Mouse (Mus musculus) natural killer cell, adult 2 months (primary cell): ENCODE measurements around the gene Tpst1.

Source experiments
- DNase-seq, 2 experiments: peaks; one replicate each; pipeline ENCODE4 v3.0.0; 2022; ENCODE audit warnings: low spot score in 2 of 2

Gene Tpst1

GRCm38 (mm10) chr5:130089177-130089576 is 16.1 kb downstream of the Tpst1 start:
- peak in 1 of 2 experiments; percentile 10 for DNase-seq

GRCm38 (mm10) chr5:130089626-130090393 is 16.7 kb downstream of the Tpst1 start:
- DNase-seq = peak in 1 of 2 experiments; percentile 21

- no peak for DNase-seq
Measured at GRCm38 (mm10) chr5:130096754-130097153, 23.6 kb downstream of the Tpst1 start.

GRCm38 (mm10) chr5:130097837-130098236 is 24.7 kb downstream of the Tpst1 start:
- DNase-seq = no peak

- DNase-seq = no peak
Measured at GRCm38 (mm10) chr5:130101724-130102123, 28.6 kb downstream of the Tpst1 start.

GRCm38 (mm10) chr5:130109348-130109747 is 36.2 kb downstream of the Tpst1 start:
- DNase-seq = no peak

GRCm38 (mm10) chr5:130110632-130111464 is 37.7 kb downstream of the Tpst1 start:
- DNase-seq = no peak

GRCm38 (mm10) chr5:130112653-130113052 is 39.5 kb downstream of the Tpst1 start:
- DNase-seq = no peak

- DNase-seq = no peak
Measured at GRCm38 (mm10) chr5:130116116-130116515, 43.0 kb downstream of the Tpst1 start.

GRCm38 (mm10) chr5:130116857-130117256 is 43.7 kb downstream of the Tpst1 start:
- DNase-seq = no peak

- DNase-seq = no peak
Measured at GRCm38 (mm10) chr5:130117932-130118331, 44.8 kb downstream of the Tpst1 start.

- DNase-seq = no peak
Measured at GRCm38 (mm10) chr5:130119236-130119635, 46.1 kb downstream of the Tpst1 start.

- no peak for DNase-seq
Measured at GRCm38 (mm10) chr5:130120070-130120736, 47.1 kb downstream of the Tpst1 start.

- DNase-seq = no peak
Measured at GRCm38 (mm10) chr5:130120904-130121303, 47.8 kb downstream of the Tpst1 start.

- no peak for DNase-seq
Measured at GRCm38 (mm10) chr5:130122355-130122754, 49.2 kb downstream of the Tpst1 start.

GRCm38 (mm10) chr5:130124271-130124670 is 51.1 kb downstream of the Tpst1 start:
- no peak for DNase-seq

- DNase-seq = no peak
Measured at GRCm38 (mm10) chr5:130128686-130129523, 55.8 kb downstream of the Tpst1 start.

GRCm38 (mm10) chr5:130129524-130129793 is 56.3 kb downstream of the Tpst1 start:
- DNase-seq = no peak

GRCm38 (mm10) chr5:130136597-130136996 is 63.5 kb downstream of the Tpst1 start:
- no peak for DNase-seq

GRCm38 (mm10) chr5:130139393-130139792 is 66.3 kb downstream of the Tpst1 start:
- peak; percentile 55 to 67 for DNase-seq

- DNase-seq = no peak
Measured at GRCm38 (mm10) chr5:130141138-130141537, 68.0 kb downstream of the Tpst1 start.

- DNase-seq = no peak
Measured at GRCm38 (mm10) chr5:130142041-130142440, 68.9 kb downstream of the Tpst1 start.
